Mouse (Mus musculus) kidney, adult 2 months (tissue): ENCODE data around the gene Tmem14a. TPM values are rescaled to one million over a fixed set of nuclear protein-coding genes. Genes with fewer than 3 reads are reported as not detected.

Experiments used
- DNase-seq: peaks from one replicate; pipeline ENCODE4 v3.0.0; 2021
- H3K27ac ChIP-seq: fragments of 200-500 bp; 2 replicates; pipeline ENCODE4 v1.5.1; 2012; ENCODE audit warnings: low read depth, low read length, control low read depth, inconsistent platforms; ENCODE audit not compliant: insufficient read depth
- H3K27me3 ChIP-seq: fragments of 200-500 bp; replicated peaks from 2 replicates; pipeline ENCODE4 v1.6.1; 2012; ENCODE audit warnings: mild to moderate bottlenecking, moderate library complexity, low read length, inconsistent platforms; ENCODE audit not compliant: control insufficient read depth, insufficient read depth
- H3K36me3 ChIP-seq: fragments of 200-500 bp; 2 replicates; pipeline ENCODE4 v1.6.1; 2012; ENCODE audit warnings: mild to moderate bottlenecking, moderate library complexity, low read length, inconsistent platforms; ENCODE audit not compliant: control insufficient read depth, insufficient read depth
- H3K4me1 ChIP-seq: fragments of 200-500 bp; 2 replicates; pipeline ENCODE4 v1.6.1; 2011; ENCODE audit warnings: low read length; ENCODE audit not compliant: control insufficient read depth, insufficient read depth
- H3K4me3 ChIP-seq: fragments of 200-500 bp; 2 replicates; pipeline ENCODE4 v1.5.1; 2011; ENCODE audit warnings: mild to moderate bottlenecking, low read depth, low read length, control low read depth; ENCODE audit not compliant: insufficient read depth
- CTCF ChIP-seq: fragments of 200-500 bp; conservative IDR thresholded peaks from 2 replicates; pipeline ENCODE4 v1.5.1; 2011; ENCODE audit warnings: low read depth, mild to moderate bottlenecking, control low read depth, low read length, moderate library complexity, mixed read lengths; ENCODE audit not compliant: insufficient read depth, insufficient read length
- POLR2A ChIP-seq: fragments of 200-500 bp; IDR thresholded peaks from one replicate; pipeline ENCODE4 v1.6.1; 2011; ENCODE audit warnings: low read depth, low read length, control low read depth
- WGBS: fragments of 180-500 bp; shearing (Covaris S2); methylation state at CpG from one replicate; pipeline ENCODE4 v1.1.7; 2018; 5-methylcytosine and 5-hydroxymethylcytosine counted together
- polyA plus RNA-seq: library from polyadenylated mRNA; depleted of rRNA; stranded (reverse); fragments of >200 nt; gene quantifications from 2 replicates; pipeline ENCODE4 v1.2.3, GENCODE M21; 2012

The Tmem14a gene
- polyA plus RNA-seq, 1 experiment, result 8.8 TPM

- H3K4me1 ChIP-seq, result peaks cover 14% of the 10 kb centered on the region
- TF ChIP-seq POLR2A (no peak), CTCF (no peak)
- 72% methylated on average over 4 of the region's 4 CpGs for WGBS
- H3K36me3 ChIP-seq, result no peaks in the 10 kb centered on the region
- no peak for DNase-seq
- H3K4me3 ChIP-seq, result no peak overlapping the region
- no peaks in the 10 kb centered on the region for H3K27me3 ChIP-seq
- H3K27ac ChIP-seq, result no peak overlapping the region
These were observed 26.1 kb downstream of the Tmem14a start for GRCm38 (mm10) chr1:21244290-21244960.

GRCm38 (mm10) chr1:21246136-21246535 is 27.8 kb downstream of the Tmem14a start:
- 83% methylated on average over 3 of the region's 3 CpGs for WGBS
- H3K27ac ChIP-seq, result no peak overlapping the region
- DNase-seq, result no peak
- peaks cover 3% of the 10 kb centered on the region; the same call in 1 of the 2 replicates for H3K4me1 ChIP-seq
- H3K27me3 ChIP-seq, result no peaks in the 10 kb centered on the region
- H3K4me3 ChIP-seq, result no peak overlapping the region
- H3K36me3 ChIP-seq, result no peaks in the 10 kb centered on the region
- TF ChIP-seq POLR2A (no peak), CTCF (no peak)

- Histone ChIP-seq H3K27ac (no peak overlapping the region), H3K4me1 (no peaks in the 10 kb centered on the region), H3K4me3 (no peak overlapping the region), H3K36me3 (no peaks in the 10 kb centered on the region), H3K27me3 (no peaks in the 10 kb centered on the region)
- no peak for DNase-seq
- no peak for TF ChIP-seq POLR2A
- TF ChIP-seq CTCF, result no peak
These were observed 29.5 kb downstream of the Tmem14a start for GRCm38 (mm10) chr1:21247896-21248295.

- no peak for DNase-seq
- no peak overlapping the region for H3K4me3 ChIP-seq
- 89% methylated on average over 9 of the region's 9 CpGs for WGBS
- no peaks in the 10 kb centered on the region for H3K36me3 ChIP-seq
- H3K27ac ChIP-seq, result no peak overlapping the region
- no peaks in the 10 kb centered on the region for H3K4me1 ChIP-seq
- no peaks in the 10 kb centered on the region for H3K27me3 ChIP-seq
- TF ChIP-seq POLR2A (no peak), CTCF (no peak)
These were observed 30.4 kb downstream of the Tmem14a start for GRCm38 (mm10) chr1:21248560-21249390.

GRCm38 (mm10) chr1:21251661-21252060 is 33.3 kb downstream of the Tmem14a start:
- 57% methylated on average over 6 of the region's 6 CpGs for WGBS
- Histone ChIP-seq H3K27me3 (no peaks in the 10 kb centered on the region), H3K4me1 (no peaks in the 10 kb centered on the region), H3K4me3 (no peak overlapping the region), H3K27ac (no peak overlapping the region), H3K36me3 (no peaks in the 10 kb centered on the region)
- no peak for DNase-seq
- TF ChIP-seq CTCF, result no peak
- no peak for TF ChIP-seq POLR2A

GRCm38 (mm10) chr1:21252566-21253302 is 34.4 kb downstream of the Tmem14a start:
- WGBS, result 43% methylated on average over 10 of the region's 10 CpGs
- 0 out of 2 replicates have a peak, but pooled peaks have one; percentile 11 for TF ChIP-seq CTCF
- no peak for TF ChIP-seq POLR2A
- H3K36me3 ChIP-seq, result no peaks in the 10 kb centered on the region
- no peaks in the 10 kb centered on the region for H3K27me3 ChIP-seq
- peak; percentile 51 for DNase-seq
- no peak overlapping the region for H3K4me3 ChIP-seq
- no peaks in the 10 kb centered on the region for H3K4me1 ChIP-seq
- no peak overlapping the region for H3K27ac ChIP-seq

GRCm38 (mm10) chr1:21253303-21253650 is 34.9 kb downstream of the Tmem14a start:
- Histone ChIP-seq H3K27ac (no peak overlapping the region), H3K36me3 (no peaks in the 10 kb centered on the region), H3K4me1 (no peaks in the 10 kb centered on the region), H3K4me3 (no peak overlapping the region), H3K27me3 (no peaks in the 10 kb centered on the region)
- TF ChIP-seq POLR2A, result no peak
- TF ChIP-seq CTCF, result no peak
- WGBS, result 82% methylated on average over 1 of the region's 1 CpGs
- no peak for DNase-seq
